Mouse (Mus musculus): ENCODE data around the gene Glt8d2. TPM values are rescaled to one million over a fixed set of nuclear protein-coding genes. Genes with fewer than 3 reads are reported as not detected.
"Not testable (repeated sequence)": the region's sequence is repeated elsewhere in the genome, so short reads cannot be mapped to it uniquely, and the experiment has no call there.

Gene Glt8d2
- polyA plus RNA-seq, 1 experiment from 2014 or later = 5.2 TPM

GRCm38 (mm10) chr10:82636321-82636720, 54.1 kb downstream of the Glt8d2 start:
- WGBS = 95% methylated on average over 3 of the region's 3 CpGs
- Histone ChIP-seq H3K27me3 (replicated peaks; ENCODE audit: low read depth, poor library complexity, severe bottlenecking) (no peaks in the 10 kb centered on the region), H3K4me1 (peaks cover 4% of the 10 kb centered on the region), H3K4me3 (no peak overlapping the region), H3K36me3 (replicated peaks) (peaks cover 100% of the 10 kb centered on the region), H3K27ac (replicated peaks) (no peak overlapping the region), H3K9me3 (peaks cover 3% of the 10 kb centered on the region; the same call in 1 of the 2 replicates)
- DNase-seq (ENCODE audit: low spot score) = no peak

DNA sequence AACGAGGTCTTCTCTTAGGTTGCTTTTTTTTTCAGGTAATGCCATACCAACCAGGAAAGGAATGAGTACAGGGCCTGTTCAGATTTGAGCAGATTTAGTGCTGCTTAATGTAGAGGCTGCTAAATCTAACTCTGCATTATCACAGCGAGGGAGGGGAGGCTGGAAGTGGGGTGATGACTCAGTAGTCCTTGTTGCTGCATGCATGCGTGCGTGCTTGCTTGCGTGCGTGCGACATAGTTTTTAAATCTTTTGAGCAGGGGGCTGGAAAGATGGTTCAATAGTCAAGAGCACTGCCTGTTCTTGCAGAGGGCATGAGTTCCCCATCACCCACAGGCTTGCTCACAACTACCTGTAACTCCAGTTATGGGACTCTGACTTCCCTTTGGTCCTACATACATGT, 56.1 kb downstream of the Glt8d2 start:
- H3K27ac ChIP-seq (replicated peaks) = no peak overlapping the region
- no peak for DNase-seq (ENCODE audit: low spot score)
- H3K4me3 ChIP-seq = no peak overlapping the region
- H3K9me3 ChIP-seq = peaks cover 3% of the 10 kb centered on the region; the same call in 1 of the 2 replicates
- no peaks in the 10 kb centered on the region for H3K27me3 ChIP-seq (replicated peaks; ENCODE audit: low read depth, poor library complexity, severe bottlenecking)
- WGBS = 97% methylated on average over 7 of the region's 7 CpGs
- H3K36me3 ChIP-seq (replicated peaks) = peaks cover 83% of the 10 kb centered on the region
- peaks cover 14% of the 10 kb centered on the region for H3K4me1 ChIP-seq

DNA sequence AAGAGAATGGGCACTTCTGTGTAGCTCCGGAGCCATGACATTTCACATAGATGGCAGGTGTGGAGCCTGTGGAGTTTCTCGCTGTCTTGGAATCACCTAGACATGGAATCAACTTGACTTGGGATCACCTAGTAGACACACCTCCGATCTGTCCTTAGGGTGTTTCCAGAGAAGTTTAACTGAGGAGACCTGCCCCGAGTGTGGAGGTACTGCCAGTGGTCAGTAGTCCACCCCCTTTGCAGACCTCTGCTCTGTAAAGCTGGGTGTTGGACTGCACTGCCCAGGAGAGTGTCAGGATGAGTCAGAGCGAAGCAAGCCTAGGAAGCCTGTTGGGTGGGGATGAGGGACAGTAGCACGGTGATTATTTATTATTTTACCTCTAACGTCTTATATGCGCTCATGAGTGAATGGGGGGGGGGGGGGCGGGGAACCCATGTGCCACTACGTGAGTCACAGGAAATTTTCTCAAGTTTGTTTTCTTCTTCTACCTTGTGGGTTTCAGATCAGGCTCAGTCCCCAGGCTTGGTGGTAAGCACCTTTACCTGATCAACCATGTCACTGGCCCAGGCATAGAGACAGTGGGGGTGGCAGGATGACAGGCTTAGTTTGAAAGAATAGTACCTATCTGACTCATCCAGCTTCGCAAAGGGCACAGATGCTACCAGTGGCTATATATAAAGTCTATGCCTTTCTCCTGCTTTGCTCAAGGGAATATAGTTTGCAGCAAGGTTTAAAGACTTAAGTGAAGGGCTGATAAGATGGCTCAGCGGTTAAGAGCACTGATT, 57.8 kb downstream of the Glt8d2 start:
- H3K4me1 ChIP-seq = peaks cover 22% of the 10 kb centered on the region
- H3K9me3 ChIP-seq = peaks cover 3% of the 10 kb centered on the region; the same call in 1 of the 2 replicates
- H3K4me3 ChIP-seq = no peak overlapping the region
- 97% methylated on average over 12 of the region's 12 CpGs for WGBS
- H3K27me3 ChIP-seq (replicated peaks; ENCODE audit: low read depth, poor library complexity, severe bottlenecking) = no peaks in the 10 kb centered on the region
- H3K36me3 ChIP-seq (replicated peaks) = peaks cover 67% of the 10 kb centered on the region
- DNase-seq (ENCODE audit: low spot score) = no peak
- H3K27ac ChIP-seq (replicated peaks) = no peak overlapping the region

DNA sequence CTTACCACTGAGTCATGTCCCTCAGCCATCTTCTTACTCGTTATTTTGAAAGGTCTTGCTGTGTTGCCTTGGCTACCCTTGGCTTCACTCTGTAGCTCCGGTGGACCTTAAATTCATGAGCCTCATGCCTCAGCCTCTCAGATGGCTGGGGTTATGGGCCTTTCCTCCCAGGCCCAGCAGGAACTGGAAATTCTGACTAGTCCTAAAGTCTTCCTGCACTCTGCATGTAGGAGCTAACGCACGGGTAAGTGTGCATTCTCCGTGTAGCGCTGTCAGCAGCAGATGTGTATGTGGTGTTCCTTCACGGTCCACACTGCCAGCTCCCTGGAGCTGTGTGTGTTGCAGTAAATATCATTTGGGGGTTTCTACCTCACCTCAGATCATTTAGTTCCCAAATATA, 59.3 kb downstream of the Glt8d2 start:
- Histone ChIP-seq H3K4me3 (peak overlapping the region; percentile 87), H3K4me1 (peaks cover 22% of the 10 kb centered on the region), H3K9me3 (peaks cover 3% of the 10 kb centered on the region; the same call in 1 of the 2 replicates), H3K27me3 (replicated peaks; ENCODE audit: low read depth, poor library complexity, severe bottlenecking) (no peaks in the 10 kb centered on the region), H3K36me3 (replicated peaks) (peaks cover 51% of the 10 kb centered on the region), H3K27ac (replicated peaks) (no peak overlapping the region)
- no peak for DNase-seq (ENCODE audit: low spot score)
- 91% methylated on average over 7 of the region's 7 CpGs for WGBS

GRCm38 (mm10) chr10:82630497-82630896, 60.0 kb downstream of the Glt8d2 start:
- peak; percentile 19 for DNase-seq (ENCODE audit: low spot score)
- H3K27me3 ChIP-seq (replicated peaks; ENCODE audit: low read depth, poor library complexity, severe bottlenecking) = no peaks in the 10 kb centered on the region
- H3K4me1 ChIP-seq = peaks cover 22% of the 10 kb centered on the region
- H3K4me3 ChIP-seq = peak overlapping the region; percentile 87
- H3K9me3 ChIP-seq = peaks cover 3% of the 10 kb centered on the region; the same call in 1 of the 2 replicates
- 24% methylated on average over 7 of the region's 7 CpGs for WGBS
- H3K27ac ChIP-seq (replicated peaks) = peak overlapping the region; percentile 98
- H3K36me3 ChIP-seq (replicated peaks) = peaks cover 45% of the 10 kb centered on the region

- Histone ChIP-seq H3K27ac (replicated peaks) (peak within 1 kb of the TSS; percentile 98), H3K4me1 (peaks cover 22% of the 10 kb centered on the region), H3K36me3 (replicated peaks) (peaks cover 37% of the 10 kb centered on the region), H3K4me3 (peak within 1 kb of the TSS; percentile 87)
- WGBS = under 1% methylated on average over 78 of the region's 78 CpGs
- not testable (repeated sequence) for H3K27me3 ChIP-seq (replicated peaks; ENCODE audit: low read depth, poor library complexity, severe bottlenecking); H3K9me3 ChIP-seq
- peak; percentile 96 for DNase-seq (ENCODE audit: low spot score)
Measured at GRCm38 (mm10) chr10:82629586-82630255, 60.7 kb downstream of the Glt8d2 start, which contains the start of gene Tdg. Gene Tdg, plus strand, starts transcription at chr10:82629828.

GRCm38 (mm10) chr10:82629111-82629585, 61.3 kb downstream of the Glt8d2 start:
- peaks cover 3% of the 10 kb centered on the region; the same call in 1 of the 2 replicates for H3K9me3 ChIP-seq
- H3K27me3 ChIP-seq (replicated peaks; ENCODE audit: low read depth, poor library complexity, severe bottlenecking) = no peaks in the 10 kb centered on the region
- peak overlapping the region; percentile 87 for H3K4me3 ChIP-seq
- H3K4me1 ChIP-seq = peaks cover 22% of the 10 kb centered on the region
- DNase-seq (ENCODE audit: low spot score) = no peak
- H3K36me3 ChIP-seq (replicated peaks) = peaks cover 31% of the 10 kb centered on the region
- peak overlapping the region; percentile 98 for H3K27ac ChIP-seq (replicated peaks)
- 5% methylated on average over 11 of the region's 11 CpGs for WGBS

DNA sequence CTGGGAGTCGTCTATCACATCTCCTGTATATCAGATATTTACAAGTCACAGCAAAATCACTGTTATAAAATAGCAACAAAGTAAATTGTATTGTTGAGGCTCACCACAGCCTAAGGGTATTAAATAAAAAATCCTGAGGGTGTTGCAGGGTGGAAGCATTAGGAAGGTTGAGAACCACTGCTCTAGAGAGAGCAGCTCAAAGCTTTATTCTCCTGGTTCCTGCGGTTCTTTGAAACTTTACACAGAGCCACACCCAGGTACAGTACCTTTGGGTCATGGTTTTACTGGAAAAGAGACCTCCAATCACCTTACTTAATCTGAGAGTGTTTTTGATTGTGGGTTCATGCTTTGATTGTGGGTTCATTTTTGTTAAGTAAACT, 66.9 kb downstream of the Glt8d2 start:
- H3K9me3 ChIP-seq; H3K27me3 ChIP-seq (replicated peaks; ENCODE audit: low read depth, poor library complexity, severe bottlenecking); DNase-seq (ENCODE audit: low spot score); H3K4me1 ChIP-seq: not testable (repeated sequence)
- WGBS = 8% methylated on average over 2 of the region's 2 CpGs
- Histone ChIP-seq H3K36me3 (replicated peaks) (peaks cover 14% of the 10 kb centered on the region), H3K4me3 (peak overlapping the region; percentile 76), H3K27ac (replicated peaks) (peak overlapping the region; percentile 93)

GRCm38 (mm10) chr10:82622671-82623552, 67.5 kb downstream of the Glt8d2 start, which contains the start of gene 1190007I07Rik:
Gene 1190007I07Rik, minus strand, starts transcription at chr10:82623228.
- H3K27me3 ChIP-seq (replicated peaks; ENCODE audit: low read depth, poor library complexity, severe bottlenecking) = no peaks in the 10 kb centered on the region
- WGBS = under 1% methylated on average over 61 of the region's 61 CpGs
- H3K4me3 ChIP-seq = peak within 1 kb of the TSS; percentile 76
- H3K4me1 ChIP-seq = peaks cover 7% of the 10 kb centered on the region
- peak; percentile 95 for DNase-seq (ENCODE audit: low spot score)
- peaks cover 20% of the 10 kb centered on the region for H3K36me3 ChIP-seq (replicated peaks)
- peak within 1 kb of the TSS; percentile 93 for H3K27ac ChIP-seq (replicated peaks)
- H3K9me3 ChIP-seq = no peaks in the 10 kb centered on the region

- peaks cover 27% of the 10 kb centered on the region for H3K36me3 ChIP-seq (replicated peaks)
- H3K9me3 ChIP-seq = no peaks in the 10 kb centered on the region
- H3K27me3 ChIP-seq (replicated peaks; ENCODE audit: low read depth, poor library complexity, severe bottlenecking) = no peaks in the 10 kb centered on the region
- H3K4me1 ChIP-seq = peaks cover 7% of the 10 kb centered on the region
- DNase-seq (ENCODE audit: low spot score) = no peak
- WGBS = 28% methylated on average over 9 of the region's 9 CpGs
- peak overlapping the region; percentile 76 for H3K4me3 ChIP-seq
- peak overlapping the region; percentile 93 for H3K27ac ChIP-seq (replicated peaks)
Measured at GRCm38 (mm10) chr10:82622235-82622634, 68.2 kb downstream of the Glt8d2 start.
